Mouse (Mus musculus): ENCODE measurements around the gene Phactr1.

DNA sequence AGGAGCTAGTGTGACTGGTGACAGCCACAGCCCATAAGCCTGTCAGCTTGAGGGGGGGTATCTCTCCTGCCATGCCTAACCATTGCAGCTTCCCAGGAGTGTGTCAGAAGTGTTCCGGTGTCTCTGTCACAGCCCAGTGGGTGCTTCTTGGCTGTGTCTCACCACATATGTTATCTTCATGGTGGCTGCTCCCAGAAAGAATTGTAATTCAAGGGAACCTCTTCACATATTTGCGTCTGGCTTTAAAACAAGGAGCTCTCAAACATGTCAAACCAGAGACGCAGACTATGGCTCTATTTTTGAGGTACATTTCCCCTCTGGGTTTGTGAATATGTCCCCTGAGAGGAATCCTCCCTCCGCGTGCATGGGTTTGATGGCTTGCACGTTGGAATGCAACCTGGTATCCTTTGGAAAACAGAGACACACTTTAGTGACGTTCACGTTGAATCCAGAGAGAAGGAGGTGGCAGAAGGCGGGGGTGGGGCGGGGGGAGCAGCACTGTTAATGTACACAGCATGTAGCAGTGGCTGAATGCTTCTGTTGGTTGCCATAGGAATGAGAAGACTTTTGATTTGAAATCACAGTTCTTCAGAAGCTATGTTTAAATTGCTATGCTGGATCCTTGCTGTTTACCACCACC, 8.7 kb upstream of the Phactr1 start:
- TF ChIP-seq MYC (IDR thresholded peaks at IDR 0.05; ENCODE audit: low read depth, low read length) (no peak), SMC3 (IDR thresholded peaks at IDR 0.05; ENCODE audit: low read depth, low read length) (no peak), EP300 (IDR thresholded peaks at IDR 0.05; ENCODE audit: low read depth in 1 of 2, low read length in 2 of 2) (no peak), ETS1 (IDR thresholded peaks at IDR 0.05; ENCODE audit: low read depth, low read length) (no peak), POLR2A (IDR thresholded peaks at IDR 0.05; ENCODE audit: control insufficient read depth in 1 of 2, insufficient read depth in 1 of 2, low read depth in 1 of 2, low read length in 2 of 2, poor library complexity in 1 of 2) (no peak), NELFE (IDR thresholded peaks at IDR 0.05; ENCODE audit: low read depth, low read length) (no peak), MEF2A (IDR thresholded peaks at IDR 0.05; ENCODE audit: extremely low read depth, insufficient replicate concordance, low read depth, low read length, poor library complexity, severe bottlenecking) (no peak), RAD21 (IDR thresholded peaks at IDR 0.05; ENCODE audit: low read depth, low read length) (no peak), CHD2 (IDR thresholded peaks at IDR 0.05; ENCODE audit: low read length) (no peak), CTCF (IDR thresholded peaks at IDR 0.05 in 2 of 3, conservative IDR thresholded peaks at IDR 0.05 in 1 of 3; ENCODE audit: control insufficient read depth in 1 of 3, insufficient read depth in 1 of 3, low read depth in 2 of 3, low read length in 3 of 3, poor library complexity in 1 of 3, severe bottlenecking in 1 of 3) (no peak), GABPA (IDR thresholded peaks at IDR 0.05; ENCODE audit: low read depth, low read length) (no peak), TAL1 (IDR thresholded peaks at IDR 0.05; ENCODE audit: low read length) (no peak), USF1 (IDR thresholded peaks at IDR 0.05; ENCODE audit: low read depth, low read length) (no peak)
